ENCODE assay signal across 8 mouse cellular contexts in the genomic region with DNA sequence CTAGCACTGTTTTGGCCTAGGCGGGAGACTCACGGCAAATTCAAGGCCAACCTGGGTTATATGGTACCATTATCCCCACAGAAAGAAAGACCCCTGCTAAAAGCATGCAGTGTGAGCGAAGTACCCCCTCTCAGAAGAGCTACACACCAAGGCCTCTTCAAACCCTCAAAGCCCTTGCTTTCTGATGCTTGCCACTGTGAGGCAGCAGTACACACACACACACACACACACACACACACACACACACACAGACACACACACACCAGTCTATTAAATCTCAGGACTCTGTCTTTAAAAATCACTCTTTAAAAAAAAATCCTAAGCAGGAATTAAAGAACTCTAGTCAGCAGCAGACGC. TPM values are rescaled to one million over a fixed set of nuclear protein-coding genes. Genes with fewer than 3 reads are reported as not detected.
DNase-seq lines count a peak whose midpoint lies in the region; ATAC-seq and TF ChIP-seq lines count a peak whose summit lies in the region.

No protein-coding gene starts in this region.

- H3K36me3 ChIP-seq in heart, adult 2 months (ENCODE audit: control insufficient read depth, insufficient read depth, low read length): peaks cover 10% of the 10 kb centered on the region
- no peaks in the 10 kb centered on the region for H3K36me3 ChIP-seq in testis, adult 2 months (ENCODE audit: control insufficient read depth, insufficient read depth, low read length)
- no peaks in the 10 kb centered on the region for H3K36me3 ChIP-seq in liver, embryonic 12.5 days

- TF ChIP-seq EP300 in heart, adult 2 months (IDR thresholded peaks at IDR 0.05; ENCODE audit: insufficient read depth, low read depth, low read length): no peak

- no peak for TF ChIP-seq POLR2A in heart, adult 2 months (IDR thresholded peaks at IDR 0.05; ENCODE audit: insufficient read depth, low read depth, low read length)
- TF ChIP-seq POLR2A in testis, adult 2 months (IDR thresholded peaks at IDR 0.05; ENCODE audit: control insufficient read depth, low read depth, low read length): no peak

- no peaks in the 10 kb centered on the region for H3K79me2 ChIP-seq in heart, adult 2 months (replicated peaks; ENCODE audit: control insufficient read depth, insufficient read depth, low read length)

- peak overlapping the region; percentile 99 for H3K4me2 ChIP-seq in liver, embryonic 12.5 days

- H3K9ac ChIP-seq in heart, adult 2 months (ENCODE audit: low read depth, low read length): no peak overlapping the region
- H3K9ac ChIP-seq in liver, embryonic 12.5 days: no peak overlapping the region

- ATAC-seq in liver, embryonic 12.5 days: no peak

- peak overlapping the region; percentile 89 for H3K27ac ChIP-seq in heart, adult 2 months
- peak overlapping the region; percentile 36; the same call in 1 of the 2 replicates for H3K27ac ChIP-seq in testis, adult 2 months (ENCODE audit: control insufficient read depth, insufficient read depth, low read depth, low read length)
- peak overlapping the region; percentile 78; the same call in 1 of the 2 replicates for H3K27ac ChIP-seq in liver, embryonic 12.5 days

- intact Hi-C loops in heart, adult 2 months (cut with DNase I): no loop called here
- intact Hi-C loops in heart, postnatal 36 days (cut with DNase I): loop anchor here (2.0 kb wide), 2 partner anchors 19 to 31 kb away; no protein-coding TSS in a partner anchor

- 67% methylated on average over 4 of the region's 4 CpGs for WGBS in heart, adult 2 months
- 72% methylated on average over 4 of the region's 4 CpGs for WGBS in liver, embryonic 12.5 days (ENCODE audit: insufficient replicate concordance)

- H3K4me3 ChIP-seq in heart, adult 2 months: no peak overlapping the region
- H3K4me3 ChIP-seq in testis, adult 2 months (ENCODE audit: control insufficient read depth, low read depth, low read length): no peak overlapping the region
- peak overlapping the region; percentile 82; the same call in 1 of the 2 replicates for H3K4me3 ChIP-seq in liver, embryonic 12.5 days

- peaks cover 9% of the 10 kb centered on the region for H3K4me1 ChIP-seq in heart, adult 2 months (ENCODE audit: control insufficient read depth, insufficient read depth, low read length)
- peaks cover 10% of the 10 kb centered on the region for H3K4me1 ChIP-seq in testis, adult 2 months (ENCODE audit: control insufficient read depth, insufficient read depth, low read length)
- H3K4me1 ChIP-seq in liver, embryonic 12.5 days: peaks cover 43% of the 10 kb centered on the region

- no peak for TF ChIP-seq CTCF in heart, adult 2 months (IDR thresholded peaks at IDR 0.05)
- no peak for TF ChIP-seq CTCF in testis, adult 2 months (IDR thresholded peaks at IDR 0.05; ENCODE audit: control insufficient read depth, insufficient read depth, insufficient replicate concordance, low read depth, low read length)

- no peaks in the 10 kb centered on the region for H3K9me3 ChIP-seq in liver, embryonic 12.5 days (replicated peaks)

- H3K27me3 ChIP-seq in heart, adult 2 months (ENCODE audit: control insufficient read depth, insufficient read depth, low read length): no peaks in the 10 kb centered on the region
- no peaks in the 10 kb centered on the region for H3K27me3 ChIP-seq in testis, adult 2 months (ENCODE audit: control insufficient read depth, insufficient read depth, low read length)
- H3K27me3 ChIP-seq in liver, embryonic 12.5 days (replicated peaks): no peaks in the 10 kb centered on the region

- no peak for DNase-seq in heart, adult 2 months
- DNase-seq in heart, postnatal 36 days: no peak
- no peak for DNase-seq in testis, postnatal 10 days (ENCODE audit: low spot score)
- DNase-seq in yolk sac, embryonic 10.5 days (ENCODE audit: low spot score): no peak
- no peak for DNase-seq in gastrocnemius, postnatal 25 days
- no peak for DNase-seq in adrenal gland, adult 18-20 months (ENCODE audit: low spot score in 2 of 2)

RNA-seq across cellular contexts. Expression of gene 2310022B05Rik, which starts 0.7 kb away (rescaled TPM):
- total RNA-seq in heart, adult 2 months (2021): 10 to 100 TPM; 54.4 to 61.8 TPM
- 64.3 and 65.1 TPM in 2 replicates for polyA plus RNA-seq in heart, adult 2 months (2012; rRNA removed)
- total RNA-seq in heart, postnatal 36 days (2021): 10 to 100 TPM; 68.7 to 73.6 TPM
- 15.9 and 17.3 TPM in 2 replicates for polyA plus RNA-seq in testis, adult 2 months (2012; rRNA removed)
- polyA plus RNA-seq in liver, embryonic 12.5 days (2016; fragmentation: Nextera tagmentation; extraction: Ambion mirVana): 9.4 and 10.2 TPM in 2 replicates
- total RNA-seq in gastrocnemius, postnatal 25 days (2021): 10 to 100 TPM; 13.7 to 14.0 TPM
- total RNA-seq in adrenal gland, adult 18-20 months (2021): 10 to 100 TPM; 27.4 to 34.7 TPM

RNA-seq across cellular contexts. Expression of gene Ttc13, which starts 57.9 kb away (rescaled TPM):
- 10 to 100 TPM; 14.7 to 15.1 TPM for total RNA-seq in heart, adult 2 months (2021)
- 8.1 and 13.1 TPM in 2 replicates for polyA plus RNA-seq in heart, adult 2 months (2012; rRNA removed)
- 10 to 100 TPM; 16.7 to 17.4 TPM for total RNA-seq in heart, postnatal 36 days (2021)
- polyA plus RNA-seq in testis, adult 2 months (2012; rRNA removed): 8.2 and 9.2 TPM in 2 replicates
- 32.4 and 35.4 TPM in 2 replicates for polyA plus RNA-seq in liver, embryonic 12.5 days (2016; fragmentation: Nextera tagmentation; extraction: Ambion mirVana)
- total RNA-seq in gastrocnemius, postnatal 25 days (2021): 10 to 100 TPM; 18.6 to 20.8 TPM
- 10 to 100 TPM; 33.0 to 44.0 TPM for total RNA-seq in adrenal gland, adult 18-20 months (2021)

RNA-seq across cellular contexts. Expression of gene Arv1, which starts 58.1 kb away (rescaled TPM):
- total RNA-seq in heart, adult 2 months (2021): 1 to 10 TPM; 3.1 to 4.2 TPM
- 8.6 and 9.5 TPM in 2 replicates for polyA plus RNA-seq in heart, adult 2 months (2012; rRNA removed)
- total RNA-seq in heart, postnatal 36 days (2021): 1 to 10 TPM; 3.6 to 5.6 TPM
- polyA plus RNA-seq in testis, adult 2 months (2012; rRNA removed): 13.5 and 14.9 TPM in 2 replicates
- 13.3 TPM in 2 replicates for polyA plus RNA-seq in liver, embryonic 12.5 days (2016; fragmentation: Nextera tagmentation; extraction: Ambion mirVana)
- 1 to 10 TPM; 3.2 to 3.7 TPM for total RNA-seq in gastrocnemius, postnatal 25 days (2021)
- total RNA-seq in adrenal gland, adult 18-20 months (2021): 1 to 10 TPM; 9.2 to 9.4 TPM

Comparison
In these comparisons a context has a peak if more than half of its experiments do, and no peak if none do; other contexts are left out.
1. H3K27ac ChIP-seq: peak in every context shown above with its lines; median percentile 89 in heart, adult 2 months; 78 in liver, embryonic 12.5 days; 36 in testis, adult 2 months.